Mouse (Mus musculus): Measurements from ENCODE around the gene Dnajc12.
"Not testable (repeated sequence)": the region's sequence is repeated elsewhere in the genome, so short reads cannot be mapped to it uniquely, and the experiment has no call there.

The Dnajc12 gene

DNA sequence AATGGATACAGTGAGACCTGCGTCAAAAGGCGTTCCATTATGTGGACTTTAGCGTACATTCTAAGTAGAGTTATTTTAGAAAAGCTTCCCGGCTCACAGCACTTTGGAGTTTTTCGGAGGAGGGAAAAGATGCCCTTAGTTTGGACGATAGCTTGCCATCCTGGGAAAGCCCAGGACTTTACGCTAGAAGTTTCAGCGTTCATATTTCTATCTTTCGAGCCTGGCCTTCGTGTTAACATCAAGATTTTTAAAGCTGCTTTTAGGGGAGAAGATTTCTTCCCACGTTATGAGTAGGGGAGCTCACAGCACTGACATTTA, 46.7 kb downstream of the Dnajc12 start:
- no peak for ATAC-seq (ENCODE audit: insufficient number of reproducible peaks, low FRiP score, low TSS enrichment)

DNA sequence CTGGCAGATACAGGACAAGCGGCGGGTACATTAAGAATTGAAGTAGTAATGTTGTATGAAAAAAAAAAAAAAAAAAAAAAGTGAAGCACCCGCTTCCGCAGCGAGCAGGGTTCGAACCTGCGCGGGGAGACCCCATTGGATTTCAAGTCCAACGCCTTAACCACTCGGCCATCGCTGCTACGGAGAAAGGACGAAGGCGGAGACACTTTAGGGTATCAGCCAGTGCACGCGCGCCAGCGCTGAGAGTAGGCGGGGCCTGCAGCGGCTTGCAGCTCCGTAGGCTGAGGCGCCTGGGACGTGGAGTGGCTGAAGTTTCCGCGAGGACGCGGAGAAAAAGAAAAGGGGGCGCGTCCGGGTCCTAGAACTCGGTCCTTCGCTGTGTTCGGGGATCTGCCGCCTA, 47.1 kb downstream of the Dnajc12 start:
- ATAC-seq (ENCODE audit: insufficient number of reproducible peaks, low FRiP score, low TSS enrichment): peak; percentile 77

DNA sequence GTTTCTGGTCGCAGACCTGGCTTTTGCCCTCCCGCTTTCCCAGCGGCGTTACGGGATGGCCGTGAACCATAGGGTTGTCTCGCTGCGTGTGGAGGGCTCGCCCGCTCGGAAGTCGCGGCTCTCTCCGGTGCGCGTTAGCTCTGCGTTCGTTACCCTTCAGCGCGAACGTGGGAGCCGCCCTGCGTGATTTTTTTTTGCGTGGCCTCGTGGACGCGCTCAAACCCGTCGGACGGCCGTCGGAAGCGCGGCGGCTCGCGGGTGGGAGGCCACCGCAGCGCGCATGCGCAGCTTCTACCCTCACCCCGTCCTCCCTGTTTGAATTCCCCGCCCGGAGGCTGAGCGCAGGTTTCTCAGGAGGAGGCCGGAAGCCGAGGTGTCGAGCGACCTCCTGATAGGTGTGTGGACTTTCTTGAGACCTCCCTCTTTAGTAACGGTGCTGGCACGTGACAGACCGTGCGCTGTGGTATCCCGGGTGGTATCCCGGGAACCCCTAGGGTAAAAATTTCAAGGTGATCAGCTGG, 47.6 kb downstream of the Dnajc12 start, which contains the start of gene Ctnna3:
Ctnna3 (plus strand) TSS at position 314 of the 521 bp plus-strand sequence.
- peak; percentile 95 for ATAC-seq (ENCODE audit: insufficient number of reproducible peaks, low FRiP score, low TSS enrichment)

DNA sequence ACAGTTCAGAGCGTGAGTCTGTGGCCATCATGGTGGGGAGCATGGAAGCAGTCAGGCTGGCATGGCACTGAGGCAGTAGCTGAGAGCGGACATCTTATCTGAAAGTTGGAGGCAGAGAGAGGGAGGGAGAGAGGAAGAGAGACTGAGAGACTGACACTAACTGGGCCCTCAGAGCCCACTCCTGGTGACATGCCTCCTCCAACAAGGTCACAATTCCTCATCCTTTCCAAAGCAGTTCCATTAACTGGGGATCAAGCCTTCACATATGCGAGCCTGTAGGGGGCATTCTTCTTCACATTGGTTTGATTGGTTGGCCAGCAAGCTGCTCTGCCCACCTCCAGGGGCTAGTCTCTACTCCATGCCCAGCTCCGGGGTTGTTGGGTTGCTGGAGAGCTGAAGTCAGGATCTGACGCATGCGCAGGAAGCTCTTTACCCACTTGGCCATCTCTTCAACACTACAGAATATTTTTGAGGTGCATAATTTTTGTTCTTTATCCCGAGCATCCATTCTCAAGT, 49.0 kb downstream of the Dnajc12 start:
- no peak for ATAC-seq (ENCODE audit: insufficient number of reproducible peaks, low FRiP score, low TSS enrichment)

DNA sequence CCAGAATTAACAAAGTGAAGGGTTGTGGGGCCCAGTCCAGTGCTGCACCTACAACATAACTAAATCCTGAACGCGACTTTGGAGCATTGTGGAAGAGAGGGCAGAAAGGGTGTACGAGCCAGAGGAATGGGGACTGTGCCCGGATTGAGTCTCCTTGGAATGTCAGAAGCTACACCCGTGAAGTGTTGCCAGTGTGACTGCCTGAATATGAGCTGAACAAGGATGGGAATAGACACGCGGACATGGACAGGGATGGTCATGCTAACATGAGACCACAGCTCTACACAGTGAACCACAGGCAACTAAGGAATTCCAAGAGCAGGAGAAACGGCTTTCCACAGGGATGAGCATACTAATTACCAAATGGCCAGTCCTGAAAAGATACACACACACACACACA, 49.9 kb downstream of the Dnajc12 start:
- ATAC-seq (ENCODE audit: insufficient number of reproducible peaks, low FRiP score, low TSS enrichment): no peak

DNA sequence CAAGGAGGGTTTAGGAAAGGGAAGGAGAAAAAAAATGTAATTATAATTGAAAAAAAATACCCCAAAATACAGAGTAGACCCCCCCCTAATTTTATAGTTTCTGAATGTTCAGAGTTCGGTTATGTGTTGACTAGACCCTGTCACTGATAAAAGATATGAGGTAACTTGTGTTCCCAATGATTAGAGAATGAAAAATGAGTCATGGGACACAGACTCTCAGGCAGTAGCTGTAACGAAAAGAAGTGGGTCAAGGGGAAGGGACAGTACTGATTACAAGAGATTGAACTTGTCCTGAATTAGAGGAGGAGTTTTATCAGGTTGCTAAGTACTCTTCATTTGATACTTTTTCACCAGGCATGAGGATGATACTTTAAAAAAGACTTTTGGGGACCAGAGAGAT, 50.6 kb downstream of the Dnajc12 start:
- no peak for ATAC-seq (ENCODE audit: insufficient number of reproducible peaks, low FRiP score, low TSS enrichment)

DNA sequence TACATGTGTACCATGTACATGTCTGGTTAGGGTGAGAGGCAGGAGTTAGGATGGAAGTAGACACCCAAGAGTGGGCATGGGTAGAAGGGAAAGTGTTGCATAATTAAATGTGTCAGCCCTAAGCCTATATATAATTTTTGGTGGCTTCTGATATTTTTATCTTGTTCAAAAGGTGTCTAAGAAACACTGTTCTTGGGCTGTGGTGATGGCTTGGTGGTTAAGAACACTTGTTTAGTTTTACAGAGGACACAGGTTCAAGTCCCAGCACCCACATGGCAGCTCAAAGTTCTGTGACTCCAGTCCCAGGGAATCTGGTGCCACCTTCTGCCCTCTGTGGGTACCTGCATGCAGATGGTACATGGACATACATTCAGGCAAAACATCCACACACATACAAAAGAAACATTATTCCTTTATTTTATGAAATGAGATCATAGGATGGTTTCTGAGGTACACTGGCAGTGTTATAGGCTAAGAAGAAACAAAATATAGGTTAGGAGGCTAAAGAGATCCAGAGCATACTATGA, 56.6 kb downstream of the Dnajc12 start:
- ATAC-seq (ENCODE audit: insufficient number of reproducible peaks, low FRiP score, low TSS enrichment): no peak

DNA sequence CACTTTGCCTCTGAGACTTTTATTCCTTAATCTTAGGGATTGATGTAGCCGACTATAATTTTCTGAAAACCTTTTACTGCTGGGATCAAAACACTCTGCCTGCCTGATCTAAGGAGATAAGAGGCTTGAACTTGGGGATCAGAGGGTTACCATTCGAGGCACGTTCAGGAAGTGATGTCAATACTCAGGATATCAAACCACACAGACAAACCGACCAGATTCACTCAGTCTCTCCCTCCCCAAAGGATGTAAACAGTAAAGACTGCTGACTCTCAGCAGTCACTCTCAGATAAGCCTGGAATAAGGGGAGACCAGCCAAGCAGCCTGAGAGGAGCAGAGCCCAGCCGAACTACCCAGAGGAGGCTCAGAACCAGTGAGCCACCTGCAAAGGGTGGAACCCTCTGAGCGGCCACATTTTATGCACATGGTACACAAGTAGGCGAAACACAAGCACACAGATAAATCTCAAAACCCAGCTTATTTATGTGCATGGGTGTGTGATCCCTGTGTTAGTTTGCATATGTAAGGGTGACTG, 57.5 kb downstream of the Dnajc12 start:
- ATAC-seq (ENCODE audit: insufficient number of reproducible peaks, low FRiP score, low TSS enrichment): no peak

DNA sequence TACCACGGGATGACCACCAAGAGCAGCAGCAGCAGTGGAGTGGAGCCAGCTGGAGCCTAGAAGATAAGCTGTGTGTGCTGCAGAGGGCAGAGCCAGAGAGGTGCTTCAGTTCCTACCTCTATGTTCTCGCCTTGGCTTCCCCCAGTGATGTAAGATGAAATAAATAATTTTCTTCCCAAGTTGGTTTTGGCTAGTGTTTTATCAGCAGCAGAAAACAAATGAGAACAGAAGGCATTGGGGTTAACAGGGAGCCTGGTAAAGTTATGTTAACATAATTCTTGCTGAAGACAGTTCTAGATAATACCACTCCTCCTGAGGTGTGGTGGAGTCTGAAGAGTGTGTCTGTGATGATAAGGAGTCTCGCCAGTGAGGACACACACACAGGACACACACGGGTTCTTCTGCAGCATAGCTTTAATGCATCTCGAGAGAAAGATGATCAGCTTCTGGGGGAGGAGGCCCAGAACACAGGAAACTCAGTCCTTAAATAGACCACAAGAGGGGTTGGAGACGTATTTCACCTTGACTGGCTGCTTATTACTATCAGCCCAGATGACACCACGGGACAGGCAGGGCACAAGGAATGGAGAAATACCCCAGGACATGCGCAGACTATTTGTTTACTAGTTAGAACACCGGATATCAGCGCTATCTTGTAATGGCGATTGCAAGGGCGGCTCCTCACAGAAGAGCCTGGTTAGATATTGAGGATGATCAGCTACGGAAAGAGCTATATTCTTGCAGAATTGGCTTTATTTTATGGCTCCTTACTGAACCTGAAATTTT, 62.6 kb downstream of the Dnajc12 start:
- ATAC-seq (ENCODE audit: insufficient number of reproducible peaks, low FRiP score, low TSS enrichment): not testable (repeated sequence)

DNA sequence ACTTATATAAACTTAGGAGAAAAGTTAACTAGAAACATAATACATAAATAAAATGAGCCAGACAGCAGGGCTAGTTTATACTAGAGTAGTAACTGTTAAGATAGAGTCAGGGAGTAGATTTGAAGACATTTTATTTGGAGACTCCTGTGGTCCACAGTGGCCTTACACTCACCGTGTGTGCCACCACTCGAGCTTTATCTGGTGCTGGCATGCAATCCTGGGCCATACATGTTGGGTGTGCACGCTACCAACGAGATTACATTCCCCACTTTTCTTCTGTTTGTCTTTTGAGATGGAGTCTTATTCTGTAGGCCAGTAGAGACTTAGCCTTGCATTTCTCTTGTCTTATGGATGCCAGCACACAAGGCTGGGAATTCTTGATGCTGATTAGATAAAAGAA, 71.7 kb downstream of the Dnajc12 start:
- ATAC-seq (ENCODE audit: insufficient number of reproducible peaks, low FRiP score, low TSS enrichment): no peak

DNA sequence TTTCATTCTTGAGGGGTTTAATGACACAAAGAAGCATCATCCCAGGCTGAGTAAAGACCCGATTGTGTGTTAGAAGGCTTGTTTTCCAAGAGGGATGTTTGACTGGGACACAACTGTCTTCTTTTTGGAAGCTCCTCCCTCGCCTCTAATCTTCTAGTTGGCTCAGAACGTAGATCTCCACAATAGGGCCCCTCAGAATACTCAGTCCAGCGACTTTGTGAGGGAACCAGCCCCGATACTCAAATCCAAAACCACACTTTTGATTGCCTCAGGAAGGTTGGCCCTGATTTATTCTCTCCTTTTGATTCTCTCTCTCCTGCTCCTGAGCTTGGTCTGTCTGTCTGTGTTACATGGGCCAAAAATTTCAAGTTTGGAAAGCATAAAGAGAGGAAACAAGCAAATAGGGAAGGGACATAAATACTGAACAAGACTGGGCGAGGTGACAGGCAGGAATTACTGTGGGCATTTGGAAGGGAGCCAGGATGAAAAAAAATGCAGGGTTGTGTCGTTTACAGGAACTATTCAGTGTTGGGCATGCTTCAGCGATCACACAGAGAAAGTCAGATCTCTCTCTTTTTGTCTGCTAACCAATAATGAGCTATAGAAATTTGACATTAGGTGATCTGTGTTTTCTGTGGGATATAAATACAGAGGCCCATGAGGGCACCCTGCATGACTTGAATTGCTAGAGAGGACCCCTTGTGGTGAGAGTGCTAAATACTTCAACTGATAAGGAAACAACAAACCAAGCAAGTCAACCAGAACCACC, 73.1 kb downstream of the Dnajc12 start:
- ATAC-seq (ENCODE audit: insufficient number of reproducible peaks, low FRiP score, low TSS enrichment): no peak

DNA sequence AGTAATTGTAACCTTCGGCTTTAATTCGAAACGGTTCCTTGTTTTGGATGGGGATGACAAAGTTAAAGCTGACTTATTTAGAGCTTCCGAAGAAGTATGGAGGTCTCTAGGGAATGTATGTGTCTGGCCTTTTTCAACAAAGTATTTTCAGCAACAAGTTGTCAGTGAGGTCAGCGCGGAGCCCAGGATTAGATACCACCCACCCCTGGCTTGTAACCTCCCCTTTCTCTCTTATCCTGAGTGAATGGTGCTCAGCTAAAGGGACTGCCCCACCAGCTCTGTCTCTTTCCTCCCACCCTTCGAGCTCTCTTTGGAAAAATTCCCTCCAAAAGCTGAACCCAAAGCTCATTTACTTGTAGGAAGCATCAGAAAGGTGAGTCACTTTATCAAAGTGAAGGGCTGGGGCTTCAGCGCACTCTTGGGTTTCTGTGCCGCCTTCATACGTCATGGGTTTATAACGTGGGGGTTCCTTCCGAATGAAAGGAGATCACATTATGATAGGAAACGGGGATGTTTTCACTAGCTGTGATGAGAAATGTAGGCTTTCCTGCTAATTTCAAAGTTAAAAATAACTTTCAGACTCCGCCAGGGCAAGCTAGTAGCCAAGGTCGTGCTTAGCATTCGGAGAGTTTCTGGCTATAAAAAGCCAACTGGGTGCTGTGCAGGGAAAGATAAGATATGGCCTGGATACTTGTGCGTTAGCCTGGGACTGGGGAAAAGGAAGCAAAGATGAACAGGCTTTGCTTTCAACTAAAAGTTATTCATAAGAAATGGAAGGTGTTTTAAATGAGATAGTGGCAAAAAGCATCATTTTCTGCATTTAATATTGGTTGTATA, 75.3 kb downstream of the Dnajc12 start:
- ATAC-seq (ENCODE audit: insufficient number of reproducible peaks, low FRiP score, low TSS enrichment): no peak

Data from cerebellum, adult (tissue).